Mouse (Mus musculus): ENCODE results near the gene Ank3. TPM values are rescaled to one million over a fixed set of nuclear protein-coding genes. Genes with fewer than 3 reads are reported as not detected.
A peak's percentile ranks its signal among the peaks of the same experiment; 100 is the strongest.

The Ank3 gene
- polyA plus RNA-seq, 1 experiment from 2014 or later, result 47.6 TPM

- Histone ChIP-seq H3K9ac (replicated peaks; ENCODE audit: low read length) (no peak overlapping the region), H3K9me3 (ENCODE audit: low read length) (no peaks in the 10 kb centered on the region), H3K4me1 (ENCODE audit: insufficient read depth, low read length) (peaks cover 5% of the 10 kb centered on the region; the same call in 1 of the 2 replicates), H3K27ac (ENCODE audit: low read length) (no peak overlapping the region), H3K27me3 (ENCODE audit: insufficient read depth, low read length) (no peaks in the 10 kb centered on the region), H3K4me3 (ENCODE audit: low read length) (no peak overlapping the region), H3K4me2 (replicated peaks; ENCODE audit: low read depth, low read length) (no peak overlapping the region), H3K36me3 (ENCODE audit: insufficient read depth, low read length) (no peaks in the 10 kb centered on the region)
- no peak for ATAC-seq (ENCODE audit: low FRiP score, low TSS enrichment)
- 81% methylated on average over 3 of the region's 3 CpGs for WGBS
Observed at GRCm38 (mm10) chr10:69671505-69671904, 272.9 kb downstream of the Ank3 start.

GRCm38 (mm10) chr10:69672545-69672944 is 274.0 kb downstream of the Ank3 start:
- Histone ChIP-seq H3K9me3 (ENCODE audit: low read length) (no peaks in the 10 kb centered on the region), H3K4me1 (ENCODE audit: insufficient read depth, low read length) (peaks cover 5% of the 10 kb centered on the region; the same call in 1 of the 2 replicates), H3K4me3 (ENCODE audit: low read length) (no peak overlapping the region), H3K9ac (replicated peaks; ENCODE audit: low read length) (no peak overlapping the region), H3K27ac (ENCODE audit: low read length) (no peak overlapping the region), H3K36me3 (ENCODE audit: insufficient read depth, low read length) (no peaks in the 10 kb centered on the region), H3K27me3 (ENCODE audit: insufficient read depth, low read length) (no peaks in the 10 kb centered on the region), H3K4me2 (replicated peaks; ENCODE audit: low read depth, low read length) (no peak overlapping the region)
- ATAC-seq (ENCODE audit: low FRiP score, low TSS enrichment), result no peak

GRCm38 (mm10) chr10:69678230-69678629 is 279.7 kb downstream of the Ank3 start:
- no peaks in the 10 kb centered on the region for H3K9me3 ChIP-seq (ENCODE audit: low read length)
- H3K4me2 ChIP-seq (replicated peaks; ENCODE audit: low read depth, low read length), result no peak overlapping the region
- peaks cover 2% of the 10 kb centered on the region; the same call in 1 of the 2 replicates for H3K36me3 ChIP-seq (ENCODE audit: insufficient read depth, low read length)
- no peak overlapping the region for H3K27ac ChIP-seq (ENCODE audit: low read length)
- WGBS, result 47% methylated on average over 15 of the region's 15 CpGs
- H3K27me3 ChIP-seq (ENCODE audit: insufficient read depth, low read length), result no peaks in the 10 kb centered on the region
- ATAC-seq (ENCODE audit: low FRiP score, low TSS enrichment), result peak; percentile 51
- H3K9ac ChIP-seq (replicated peaks; ENCODE audit: low read length), result no peak overlapping the region
- no peak overlapping the region for H3K4me3 ChIP-seq (ENCODE audit: low read length)
- H3K4me1 ChIP-seq (ENCODE audit: insufficient read depth, low read length), result peaks cover 4% of the 10 kb centered on the region; the same call in 1 of the 2 replicates

GRCm38 (mm10) chr10:69686336-69686735 is 287.8 kb downstream of the Ank3 start:
- WGBS, result 96% methylated on average over 1 of the region's 1 CpGs
- Histone ChIP-seq H3K9me3 (ENCODE audit: low read length) (peaks cover 3% of the 10 kb centered on the region; the same call in 1 of the 2 replicates), H3K9ac (replicated peaks; ENCODE audit: low read length) (no peak overlapping the region), H3K27me3 (ENCODE audit: insufficient read depth, low read length) (no peaks in the 10 kb centered on the region), H3K4me2 (replicated peaks; ENCODE audit: low read depth, low read length) (no peak overlapping the region), H3K4me3 (ENCODE audit: low read length) (no peak overlapping the region), H3K36me3 (ENCODE audit: insufficient read depth, low read length) (peaks cover 2% of the 10 kb centered on the region; the same call in 1 of the 2 replicates), H3K4me1 (ENCODE audit: insufficient read depth, low read length) (0 out of 2 replicates have a peak, but pooled peaks cover 8% of the 10 kb centered on the region), H3K27ac (ENCODE audit: low read length) (no peak overlapping the region)
- no peak for ATAC-seq (ENCODE audit: low FRiP score, low TSS enrichment)

GRCm38 (mm10) chr10:69689096-69689495 is 290.5 kb downstream of the Ank3 start:
- no peak for ATAC-seq (ENCODE audit: low FRiP score, low TSS enrichment)
- Histone ChIP-seq H3K4me1 (ENCODE audit: insufficient read depth, low read length) (0 out of 2 replicates have a peak, but pooled peaks cover 8% of the 10 kb centered on the region), H3K9me3 (ENCODE audit: low read length) (no peaks in the 10 kb centered on the region), H3K4me2 (replicated peaks; ENCODE audit: low read depth, low read length) (no peak overlapping the region), H3K36me3 (ENCODE audit: insufficient read depth, low read length) (no peaks in the 10 kb centered on the region), H3K27me3 (ENCODE audit: insufficient read depth, low read length) (no peaks in the 10 kb centered on the region), H3K4me3 (ENCODE audit: low read length) (no peak overlapping the region), H3K27ac (ENCODE audit: low read length) (no peak overlapping the region), H3K9ac (replicated peaks; ENCODE audit: low read length) (no peak overlapping the region)
- 85% methylated on average over 12 of the region's 12 CpGs for WGBS

GRCm38 (mm10) chr10:69690131-69690960 is 291.8 kb downstream of the Ank3 start:
- H3K4me1 ChIP-seq (ENCODE audit: insufficient read depth, low read length), result 0 out of 2 replicates have a peak, but pooled peaks cover 8% of the 10 kb centered on the region
- no peaks in the 10 kb centered on the region for H3K27me3 ChIP-seq (ENCODE audit: insufficient read depth, low read length)
- H3K9ac ChIP-seq (replicated peaks; ENCODE audit: low read length), result no peak overlapping the region
- no peaks in the 10 kb centered on the region for H3K36me3 ChIP-seq (ENCODE audit: insufficient read depth, low read length)
- H3K9me3 ChIP-seq (ENCODE audit: low read length), result peaks cover 4% of the 10 kb centered on the region; the same call in 1 of the 2 replicates
- no peak overlapping the region for H3K4me3 ChIP-seq (ENCODE audit: low read length)
- peak overlapping the region; percentile 29 for H3K4me2 ChIP-seq (replicated peaks; ENCODE audit: low read depth, low read length)
- WGBS, result 13% methylated on average over 12 of the region's 12 CpGs
- no peak overlapping the region for H3K27ac ChIP-seq (ENCODE audit: low read length)
- ATAC-seq (ENCODE audit: low FRiP score, low TSS enrichment), result peak; percentile 39; the same call in 1 of the 2 replicates

- no peak for ATAC-seq (ENCODE audit: low FRiP score, low TSS enrichment)
- Histone ChIP-seq H3K27ac (ENCODE audit: low read length) (no peak overlapping the region), H3K4me3 (ENCODE audit: low read length) (no peak overlapping the region), H3K36me3 (ENCODE audit: insufficient read depth, low read length) (no peaks in the 10 kb centered on the region), H3K9me3 (ENCODE audit: low read length) (peaks cover 4% of the 10 kb centered on the region; the same call in 1 of the 2 replicates), H3K4me2 (replicated peaks; ENCODE audit: low read depth, low read length) (peak overlapping the region; percentile 29; the same call in 1 of the 2 replicates), H3K4me1 (ENCODE audit: insufficient read depth, low read length) (0 out of 2 replicates have a peak, but pooled peaks cover 10% of the 10 kb centered on the region), H3K27me3 (ENCODE audit: insufficient read depth, low read length) (no peaks in the 10 kb centered on the region), H3K9ac (replicated peaks; ENCODE audit: low read length) (no peak overlapping the region)
- WGBS, result 27% methylated on average over 6 of the region's 6 CpGs
Observed at GRCm38 (mm10) chr10:69690961-69691451, 292.4 kb downstream of the Ank3 start.

GRCm38 (mm10) chr10:69696019-69696418 is 297.4 kb downstream of the Ank3 start:
- Histone ChIP-seq H3K4me1 (ENCODE audit: insufficient read depth, low read length) (0 out of 2 replicates have a peak, but pooled peaks cover 4% of the 10 kb centered on the region), H3K4me3 (ENCODE audit: low read length) (no peak overlapping the region), H3K4me2 (replicated peaks; ENCODE audit: low read depth, low read length) (no peak overlapping the region), H3K9me3 (ENCODE audit: low read length) (peaks cover 4% of the 10 kb centered on the region; the same call in 1 of the 2 replicates), H3K27ac (ENCODE audit: low read length) (no peak overlapping the region), H3K9ac (replicated peaks; ENCODE audit: low read length) (no peak overlapping the region), H3K27me3 (ENCODE audit: insufficient read depth, low read length) (no peaks in the 10 kb centered on the region), H3K36me3 (ENCODE audit: insufficient read depth, low read length) (no peaks in the 10 kb centered on the region)
- no peak for ATAC-seq (ENCODE audit: low FRiP score, low TSS enrichment)
- 51% methylated on average over 9 of the region's 9 CpGs for WGBS

- WGBS, result 85% methylated on average over 1 of the region's 1 CpGs
- no peak overlapping the region for H3K9ac ChIP-seq (replicated peaks; ENCODE audit: low read length)
- H3K4me3 ChIP-seq (ENCODE audit: low read length), result no peak overlapping the region
- no peaks in the 10 kb centered on the region for H3K27me3 ChIP-seq (ENCODE audit: insufficient read depth, low read length)
- no peaks in the 10 kb centered on the region for H3K36me3 ChIP-seq (ENCODE audit: insufficient read depth, low read length)
- no peak overlapping the region for H3K27ac ChIP-seq (ENCODE audit: low read length)
- peaks cover 4% of the 10 kb centered on the region; the same call in 1 of the 2 replicates for H3K9me3 ChIP-seq (ENCODE audit: low read length)
- 0 out of 2 replicates have a peak, but pooled peaks cover 4% of the 10 kb centered on the region for H3K4me1 ChIP-seq (ENCODE audit: insufficient read depth, low read length)
- no peak overlapping the region for H3K4me2 ChIP-seq (replicated peaks; ENCODE audit: low read depth, low read length)
- ATAC-seq (ENCODE audit: low FRiP score, low TSS enrichment), result no peak
Observed at GRCm38 (mm10) chr10:69698699-69699098, 300.1 kb downstream of the Ank3 start.

GRCm38 (mm10) chr10:69701226-69701625 is 302.7 kb downstream of the Ank3 start:
- H3K27ac ChIP-seq (ENCODE audit: low read length), result no peak overlapping the region
- H3K36me3 ChIP-seq (ENCODE audit: insufficient read depth, low read length), result no peaks in the 10 kb centered on the region
- WGBS, result 42% methylated on average over 4 of the region's 4 CpGs
- H3K4me2 ChIP-seq (replicated peaks; ENCODE audit: low read depth, low read length), result no peak overlapping the region
- H3K27me3 ChIP-seq (ENCODE audit: insufficient read depth, low read length), result no peaks in the 10 kb centered on the region
- H3K4me3 ChIP-seq (ENCODE audit: low read length), result no peak overlapping the region
- ATAC-seq (ENCODE audit: low FRiP score, low TSS enrichment), result no peak; the same call in 1 of the 2 replicates
- 0 out of 2 replicates have a peak, but pooled peaks cover 4% of the 10 kb centered on the region for H3K4me1 ChIP-seq (ENCODE audit: insufficient read depth, low read length)
- H3K9ac ChIP-seq (replicated peaks; ENCODE audit: low read length), result no peak overlapping the region
- H3K9me3 ChIP-seq (ENCODE audit: low read length), result no peaks in the 10 kb centered on the region
